Mouse (Mus musculus) intestine, postnatal 0 days (tissue): ENCODE results near the gene Iqschfp. TPM values are rescaled to one million over a fixed set of nuclear protein-coding genes. Genes with fewer than 3 reads are reported as not detected.

Experiments
- ATAC-seq: fragments of 200-750 bp; cut with Nextera tagmentation; 2 replicates; pipeline ENCODE4 v1.8.0; 2017; ENCODE audit warnings: mild to moderate bottlenecking, moderate TSS enrichment, moderate library complexity
- H3K27ac ChIP-seq: fragments of 300-500 bp; sonication (generic); 2 replicates; pipeline ENCODE4 v1.5.1; 2014; ENCODE audit warnings: mild to moderate bottlenecking, low read depth, low read length, moderate library complexity
- H3K27me3 ChIP-seq: fragments of 300-500 bp; sonication (generic); replicated peaks from 2 replicates; pipeline ENCODE4 v1.6.1; 2014; ENCODE audit warnings: low read length, mixed read lengths; ENCODE audit not compliant: control insufficient read depth, insufficient read depth
- H3K36me3 ChIP-seq: fragments of 300-500 bp; sonication (generic); 2 replicates; pipeline ENCODE4 v1.6.1; 2014; ENCODE audit warnings: mild to moderate bottlenecking, moderate library complexity; ENCODE audit not compliant: control insufficient read depth, insufficient read depth
- H3K4me1 ChIP-seq: fragments of 300-500 bp; sonication (generic); replicated peaks from 2 replicates; pipeline ENCODE4 v1.6.1; 2014; ENCODE audit warnings: antibody characterized with exemption, low read length, mixed read lengths; ENCODE audit not compliant: control insufficient read depth, insufficient read depth
- H3K4me2 ChIP-seq: fragments of 300-500 bp; sonication (generic); replicated peaks from 2 replicates; pipeline ENCODE4 v1.6.1; 2014; ENCODE audit warnings: low read depth, mild to moderate bottlenecking, moderate library complexity
- H3K4me3 ChIP-seq: fragments of 300-500 bp; sonication (generic); 2 replicates; pipeline ENCODE4 v1.5.1; 2014; ENCODE audit warnings: low read depth, low read length
- H3K9ac ChIP-seq: fragments of 300-500 bp; sonication (generic); 2 replicates; pipeline ENCODE4 v1.6.1; 2014; ENCODE audit warnings: mild to moderate bottlenecking, low read depth, low read length
- H3K9me3 ChIP-seq: fragments of 300-500 bp; sonication (generic); 2 replicates; pipeline ENCODE4 v1.6.1; 2016; ENCODE audit warnings: mixed run types; ENCODE audit not compliant: control insufficient read depth
- CTCF ChIP-seq: sonication (generic); IDR thresholded peaks from 2 replicates; pipeline ENCODE4 v1.5.1; 2016; ENCODE audit warnings: low read depth, mild to moderate bottlenecking, control low read depth, antibody characterized with exemption, moderate library complexity
- WGBS: fragments of 180-500 bp; shearing (Covaris S2); extraction: QIAGEN DNeasy Blood & Tissue Kit; methylation state at CpG from one replicate; pipeline ENCODE4 v1.1.7; 2014; 5-methylcytosine and 5-hydroxymethylcytosine counted together
- polyA plus RNA-seq: library from polyadenylated mRNA; unstranded; fragments of >200 nt; fragmentation: Nextera tagmentation; extraction: Ambion mirVana; gene quantifications from 2 replicates; pipeline ENCODE4 v1.2.1, GENCODE M21; 2015

The Iqschfp gene
- polyA plus RNA-seq, 1 experiment from 2014 or later, result 0.37 TPM

GRCm38 (mm10) chr3:68105081-68105685 is 213.2 kb downstream of the Iqschfp start:
- WGBS, result 76% methylated on average over 2 of the region's 2 CpGs
- H3K9me3 ChIP-seq, result no peaks in the 10 kb centered on the region
- H3K27me3 ChIP-seq, result no peaks in the 10 kb centered on the region
- no peak overlapping the region for H3K27ac ChIP-seq
- no peak for TF ChIP-seq CTCF
- H3K36me3 ChIP-seq, result no peaks in the 10 kb centered on the region
- no peak overlapping the region for H3K4me2 ChIP-seq
- ATAC-seq, result no peak
- no peaks in the 10 kb centered on the region for H3K4me1 ChIP-seq
- H3K4me3 ChIP-seq, result no peak overlapping the region
- H3K9ac ChIP-seq, result no peak overlapping the region

DNA sequence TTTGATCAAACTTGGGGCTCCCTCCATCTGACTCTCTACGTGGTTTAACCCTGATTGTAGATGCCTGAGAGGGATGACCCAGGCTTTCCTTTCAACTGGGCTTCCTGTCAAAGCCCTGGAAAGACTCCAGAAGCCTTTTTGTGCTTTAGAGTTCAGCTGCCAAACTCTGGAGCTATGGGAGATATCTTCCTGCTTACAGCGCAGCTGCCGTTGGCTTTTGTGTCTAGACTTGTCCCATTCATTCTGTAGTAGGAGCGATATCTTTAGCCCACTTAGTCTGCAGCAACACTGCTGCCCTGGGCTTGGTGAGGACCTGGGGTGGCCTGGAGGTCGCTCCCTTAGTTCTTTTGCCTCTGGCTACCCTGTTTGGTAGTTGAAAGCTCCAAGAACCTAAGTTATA is 229.3 kb downstream of the Iqschfp start:
- H3K36me3 ChIP-seq, result no peaks in the 10 kb centered on the region
- no peaks in the 10 kb centered on the region for H3K9me3 ChIP-seq
- no peak overlapping the region for H3K9ac ChIP-seq
- 50% methylated on average over 5 of the region's 5 CpGs for WGBS
- no peak overlapping the region for H3K4me3 ChIP-seq
- TF ChIP-seq CTCF, result no peak
- ATAC-seq, result no peak
- no peak overlapping the region for H3K4me2 ChIP-seq
- H3K4me1 ChIP-seq, result no peaks in the 10 kb centered on the region
- H3K27me3 ChIP-seq, result no peaks in the 10 kb centered on the region
- no peak overlapping the region for H3K27ac ChIP-seq

DNA sequence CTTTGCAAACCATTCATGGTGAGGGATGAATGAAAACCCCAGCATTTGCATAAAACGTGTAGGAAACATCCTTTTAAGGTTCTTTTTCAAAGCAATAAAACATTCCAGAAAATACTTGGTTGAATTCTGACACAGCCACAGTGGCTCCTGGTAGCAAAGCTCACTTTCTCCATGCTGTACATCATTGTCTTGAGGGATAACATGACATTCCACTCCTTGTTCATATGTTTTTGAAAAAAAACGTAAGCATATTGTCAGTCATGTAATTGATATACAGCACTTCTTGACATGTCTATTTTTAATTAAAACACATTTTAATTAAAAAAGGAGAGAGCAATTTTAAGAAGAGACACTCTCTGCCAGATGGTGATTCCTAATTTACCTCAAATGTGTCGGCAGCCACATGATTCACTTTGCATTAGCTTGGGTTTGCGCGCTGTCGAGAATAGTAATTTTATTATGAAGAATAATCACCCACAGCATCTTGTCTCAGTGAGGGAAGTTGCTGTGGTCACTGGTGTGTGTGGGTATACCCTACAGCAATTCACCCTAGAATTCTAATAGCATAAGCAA is 234.3 kb downstream of the Iqschfp start:
- ATAC-seq, result no peak
- H3K27me3 ChIP-seq, result no peaks in the 10 kb centered on the region
- H3K36me3 ChIP-seq, result no peaks in the 10 kb centered on the region
- H3K9ac ChIP-seq, result no peak overlapping the region
- H3K4me1 ChIP-seq, result no peaks in the 10 kb centered on the region
- no peak overlapping the region for H3K4me3 ChIP-seq
- no peak for TF ChIP-seq CTCF
- no peak overlapping the region for H3K4me2 ChIP-seq
- WGBS, result 75% methylated on average over 6 of the region's 6 CpGs
- no peaks in the 10 kb centered on the region for H3K9me3 ChIP-seq
- no peak overlapping the region for H3K27ac ChIP-seq

DNA sequence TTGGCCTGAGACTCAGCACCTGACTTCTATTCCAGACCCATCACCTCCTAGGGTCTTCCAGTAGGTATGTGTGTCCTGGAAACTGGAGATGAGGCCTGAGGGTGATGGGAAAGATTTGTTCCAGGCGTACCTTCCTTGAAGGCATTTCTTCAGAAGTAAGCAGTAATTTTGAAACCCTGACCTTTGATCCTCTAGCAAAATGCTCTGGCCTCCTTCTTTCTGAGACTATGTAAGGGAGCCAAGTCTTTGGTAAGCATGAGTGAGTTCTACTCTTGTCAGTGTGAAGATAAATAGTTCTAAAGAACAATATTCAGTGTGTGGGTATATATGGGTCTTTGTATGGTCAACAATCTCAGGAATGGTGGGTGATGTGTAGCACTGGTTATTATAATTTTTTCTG is 238.4 kb downstream of the Iqschfp start:
- Histone ChIP-seq H3K36me3 (no peaks in the 10 kb centered on the region), H3K27ac (no peak overlapping the region), H3K9ac (no peak overlapping the region), H3K9me3 (no peaks in the 10 kb centered on the region), H3K27me3 (no peaks in the 10 kb centered on the region), H3K4me2 (no peak overlapping the region), H3K4me1 (no peaks in the 10 kb centered on the region), H3K4me3 (no peak overlapping the region)
- WGBS, result 84% methylated on average over 1 of the region's 1 CpGs
- ATAC-seq, result no peak
- TF ChIP-seq CTCF, result no peak

- ATAC-seq, result no peak
- no peaks in the 10 kb centered on the region for H3K4me1 ChIP-seq
- H3K36me3 ChIP-seq, result no peaks in the 10 kb centered on the region
- H3K9me3 ChIP-seq, result no peaks in the 10 kb centered on the region
- no peak overlapping the region for H3K4me3 ChIP-seq
- H3K4me2 ChIP-seq, result no peak overlapping the region
- H3K27ac ChIP-seq, result no peak overlapping the region
- no peak for TF ChIP-seq CTCF
- no peaks in the 10 kb centered on the region for H3K27me3 ChIP-seq
- H3K9ac ChIP-seq, result no peak overlapping the region
- WGBS, result 78% methylated on average over 5 of the region's 5 CpGs
Observed at GRCm38 (mm10) chr3:68138833-68139627, 247.0 kb downstream of the Iqschfp start.

GRCm38 (mm10) chr3:68150688-68151087 is 258.7 kb downstream of the Iqschfp start:
- no peak for TF ChIP-seq CTCF
- H3K4me3 ChIP-seq, result no peak overlapping the region
- no peak overlapping the region for H3K27ac ChIP-seq
- ATAC-seq, result no peak
- WGBS, result 71% methylated on average over 8 of the region's 8 CpGs
- H3K9me3 ChIP-seq, result no peaks in the 10 kb centered on the region
- H3K36me3 ChIP-seq, result no peaks in the 10 kb centered on the region
- no peak overlapping the region for H3K9ac ChIP-seq
- no peaks in the 10 kb centered on the region for H3K27me3 ChIP-seq
- H3K4me2 ChIP-seq, result no peak overlapping the region
- no peaks in the 10 kb centered on the region for H3K4me1 ChIP-seq
